Mouse (Mus musculus): Measurements from ENCODE around the gene Tmprss11g. TPM values are rescaled to one million over a fixed set of nuclear protein-coding genes. Genes with fewer than 3 reads are reported as not detected.

Tmprss11g gene
- polyA plus RNA-seq, 1 experiment from 2014 or later = not detected

GRCm38 (mm10) chr5:86468890-86469289 lies 49.5 kb downstream of the Tmprss11g start, which contains the start of gene Tmprss11a:
Gene Tmprss11a (minus strand): TSS chr5:86468990.
- no peak for DNase-seq
- no peak within 1 kb of the TSS for H3K4me2 ChIP-seq (ENCODE audit: low read length)
- no peak within 1 kb of the TSS for H3K4me3 ChIP-seq (replicated peaks; ENCODE audit: low read depth, low read length)
- WGBS = 67% methylated on average over 4 of the region's 4 CpGs
- H3K9me3 ChIP-seq (ENCODE audit: control insufficient read depth, low read length) = no peaks in the 10 kb centered on the region
- H3K4me1 ChIP-seq (ENCODE audit: control insufficient read depth, insufficient read depth, low read length) = no peaks in the 10 kb centered on the region
- no peak for ATAC-seq (ENCODE audit: low FRiP score, low TSS enrichment)
- no peak within 1 kb of the TSS for H3K27ac ChIP-seq (replicated peaks; ENCODE audit: low read depth, low read length)
- no peaks in the 10 kb centered on the region for H3K27me3 ChIP-seq (ENCODE audit: control insufficient read depth, insufficient read depth, low read length)
- H3K36me3 ChIP-seq (ENCODE audit: control insufficient read depth, insufficient read depth, low read length) = no peaks in the 10 kb centered on the region
- no peak within 1 kb of the TSS for H3K9ac ChIP-seq (replicated peaks; ENCODE audit: low read length)

GRCm38 (mm10) chr5:86439306-86439705 lies 79.1 kb downstream of the Tmprss11g start:
- DNase-seq (no peak), ATAC-seq (ENCODE audit: low FRiP score, low TSS enrichment) (no peak)
- no peaks in the 10 kb centered on the region for H3K4me1 ChIP-seq (ENCODE audit: control insufficient read depth, insufficient read depth, low read length)
- no peak overlapping the region for H3K4me3 ChIP-seq (replicated peaks; ENCODE audit: low read depth, low read length)
- no peak overlapping the region for H3K27ac ChIP-seq (replicated peaks; ENCODE audit: low read depth, low read length)
- no peak overlapping the region for H3K4me2 ChIP-seq (ENCODE audit: low read length)
- H3K9ac ChIP-seq (replicated peaks; ENCODE audit: low read length) = no peak overlapping the region
- H3K36me3 ChIP-seq (ENCODE audit: control insufficient read depth, insufficient read depth, low read length) = no peaks in the 10 kb centered on the region
- WGBS = 86% methylated on average over 2 of the region's 2 CpGs
- H3K27me3 ChIP-seq (ENCODE audit: control insufficient read depth, insufficient read depth, low read length) = no peaks in the 10 kb centered on the region
- H3K9me3 ChIP-seq (ENCODE audit: control insufficient read depth, low read length) = no peaks in the 10 kb centered on the region

- no peak for DNase-seq
- H3K4me2 ChIP-seq (ENCODE audit: low read length) = no peak overlapping the region
- H3K27ac ChIP-seq (replicated peaks; ENCODE audit: low read depth, low read length) = no peak overlapping the region
- H3K27me3 ChIP-seq (ENCODE audit: control insufficient read depth, insufficient read depth, low read length) = no peaks in the 10 kb centered on the region
- no peak overlapping the region for H3K4me3 ChIP-seq (replicated peaks; ENCODE audit: low read depth, low read length)
- H3K9me3 ChIP-seq (ENCODE audit: control insufficient read depth, low read length) = no peaks in the 10 kb centered on the region
- no peak overlapping the region for H3K9ac ChIP-seq (replicated peaks; ENCODE audit: low read length)
- no peaks in the 10 kb centered on the region for H3K36me3 ChIP-seq (ENCODE audit: control insufficient read depth, insufficient read depth, low read length)
- ATAC-seq (ENCODE audit: low FRiP score, low TSS enrichment) = no peak
- H3K4me1 ChIP-seq (ENCODE audit: control insufficient read depth, insufficient read depth, low read length) = no peaks in the 10 kb centered on the region
Observed at GRCm38 (mm10) chr5:86438548-86438947, 79.9 kb downstream of the Tmprss11g start.

Other genes with a start within 250 kb of the Tmprss11g start
- gene Tmprss11c, start 229.3 kb downstream of the Tmprss11g start, polyA plus RNA-seq (2014; fragmentation: Nextera tagmentation; extraction: Ambion mirVana) = not detected in 2 replicates
- gene Tmprss11d, start 145.2 kb downstream of the Tmprss11g start, polyA plus RNA-seq (2014; fragmentation: Nextera tagmentation; extraction: Ambion mirVana) = not detected in 2 replicates
- not detected in 2 replicates for gene Tmprss11a, start 49.6 kb downstream of the Tmprss11g start, polyA plus RNA-seq (2014; fragmentation: Nextera tagmentation; extraction: Ambion mirVana)
- not detected in 2 replicates for gene Tmprss11f, start 113.8 kb upstream of the Tmprss11g start, polyA plus RNA-seq (2014; fragmentation: Nextera tagmentation; extraction: Ambion mirVana)
- gene Tmprss11b, start 157.8 kb upstream of the Tmprss11g start, polyA plus RNA-seq (2014; fragmentation: Nextera tagmentation; extraction: Ambion mirVana) = not detected in 2 replicates
- not detected in 2 replicates for gene Tmprss11e, start 227.2 kb upstream of the Tmprss11g start, polyA plus RNA-seq (2014; fragmentation: Nextera tagmentation; extraction: Ambion mirVana)